Mouse (Mus musculus) limb, embryonic 13.5 days (tissue): ENCODE data around the gene Crat. TPM values are rescaled to one million over a fixed set of nuclear protein-coding genes. Genes with fewer than 3 reads are reported as not detected.

ENCODE experiments used
- ATAC-seq: fragments of 200-750 bp; cut with Nextera tagmentation; 2 replicates; pipeline ENCODE4 v1.8.0; 2017; ENCODE audit warnings: low read depth, moderate number of reproducible peaks, moderate TSS enrichment; ENCODE audit not compliant: low FRiP score
- H3K27ac ChIP-seq: fragments of 300-500 bp; sonication (generic); 2 replicates; pipeline ENCODE4 v1.5.1; 2015; ENCODE audit warnings: inconsistent platforms, mild to moderate bottlenecking, moderate library complexity
- H3K27me3 ChIP-seq: fragments of 300-500 bp; sonication (generic); 2 replicates; pipeline ENCODE4 v1.6.1; 2015; ENCODE audit warnings: mild to moderate bottlenecking, inconsistent platforms
- H3K36me3 ChIP-seq: fragments of 300-500 bp; sonication (generic); 2 replicates; pipeline ENCODE4 v1.6.1; 2015; ENCODE audit warnings: inconsistent platforms, mild to moderate bottlenecking, moderate library complexity
- H3K4me1 ChIP-seq: fragments of 300-500 bp; sonication (generic); 2 replicates; pipeline ENCODE4 v1.6.1; 2015; ENCODE audit warnings: inconsistent platforms
- H3K4me2 ChIP-seq: fragments of 300-500 bp; sonication (generic); replicated peaks from 2 replicates; pipeline ENCODE4 v1.6.1; 2015; ENCODE audit warnings: inconsistent platforms, mild to moderate bottlenecking, moderate library complexity
- H3K4me3 ChIP-seq: fragments of 300-500 bp; sonication (generic); 2 replicates; pipeline ENCODE4 v1.5.1; 2015; ENCODE audit warnings: moderate library complexity, mild to moderate bottlenecking, inconsistent platforms
- H3K9ac ChIP-seq: fragments of 300-500 bp; sonication (generic); 2 replicates; pipeline ENCODE4 v1.6.1; 2015; ENCODE audit warnings: mild to moderate bottlenecking, inconsistent platforms
- H3K9me3 ChIP-seq: fragments of 300-500 bp; sonication (generic); 2 replicates; pipeline ENCODE4 v1.6.1; 2016; ENCODE audit warnings: inconsistent platforms
- WGBS: fragments of 180-500 bp; shearing (Covaris S2); methylation state at CpG from one replicate; pipeline ENCODE4 v1.1.7; 2015; 5-methylcytosine and 5-hydroxymethylcytosine counted together
- polyA plus RNA-seq: library from polyadenylated mRNA; unstranded; fragments of >200 nt; fragmentation: Nextera tagmentation; extraction: Ambion mirVana; gene quantifications from 2 replicates; pipeline ENCODE4 v1.2.1, GENCODE M21; 2015

The Crat gene
- polyA plus RNA-seq, 1 experiment from 2014 or later, result 31.1 TPM

- H3K9ac ChIP-seq, result no peak overlapping the region
- H3K4me1 ChIP-seq, result peaks cover 35% of the 10 kb centered on the region
- no peak overlapping the region for H3K4me2 ChIP-seq
- H3K27ac ChIP-seq, result no peak overlapping the region
- no peak overlapping the region for H3K4me3 ChIP-seq
- WGBS, result 83% methylated on average over 7 of the region's 7 CpGs
- H3K27me3 ChIP-seq, result no peaks in the 10 kb centered on the region
- ATAC-seq, result no peak
- H3K36me3 ChIP-seq, result peaks cover 83% of the 10 kb centered on the region
- peaks cover 7% of the 10 kb centered on the region for H3K9me3 ChIP-seq
Measured at GRCm38 (mm10) chr2:30448371-30448770, 32.8 kb upstream of the Crat start.

DNA sequence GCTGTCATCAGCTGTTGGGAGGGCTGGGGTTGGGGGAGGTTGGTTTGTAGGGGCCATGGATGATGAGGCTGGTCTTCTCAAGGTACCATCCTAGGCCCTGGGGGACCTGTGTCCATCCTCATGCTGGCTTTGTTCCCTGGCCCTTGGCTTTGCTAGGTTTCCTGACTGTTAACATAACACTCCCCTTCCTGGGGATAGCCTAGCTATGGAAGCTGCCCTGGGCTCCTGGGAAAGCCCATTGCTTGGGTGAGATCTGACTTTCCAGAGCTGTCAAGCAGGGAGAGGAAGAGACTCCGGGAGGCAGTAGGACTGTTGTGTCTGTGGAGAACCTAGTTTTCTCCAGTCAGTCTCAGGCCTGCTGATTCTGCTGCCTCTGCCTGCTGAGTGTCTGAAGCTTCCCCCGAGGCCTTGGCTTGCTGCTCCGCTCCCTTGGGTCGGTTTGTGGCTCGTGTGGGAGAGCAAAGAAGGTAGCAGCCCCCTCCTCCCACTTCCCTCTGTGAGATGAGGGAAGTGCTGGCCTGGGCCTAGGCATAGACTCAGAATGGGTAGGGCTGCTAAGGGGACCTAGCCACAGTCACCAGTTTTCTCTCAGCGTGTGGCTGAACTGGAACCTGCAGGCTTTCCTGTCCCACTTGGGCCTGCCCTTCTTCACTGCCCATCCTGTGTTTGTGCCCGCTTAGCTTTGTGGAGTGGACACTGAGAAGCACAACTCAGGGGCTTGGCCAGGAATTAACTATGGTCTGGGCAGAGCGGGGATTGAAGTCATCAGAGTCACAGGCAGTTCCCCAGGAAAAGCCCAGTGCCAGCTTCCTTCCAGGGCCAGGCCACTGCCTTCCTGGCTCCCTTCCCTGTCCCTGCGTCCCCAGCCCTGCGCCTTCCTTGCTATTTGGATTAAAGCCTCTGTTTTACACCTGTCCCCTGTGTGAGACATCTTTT, 31.5 kb upstream of the Crat start:
- Histone ChIP-seq H3K9ac (no peak overlapping the region), H3K4me1 (peaks cover 47% of the 10 kb centered on the region), H3K27me3 (no peaks in the 10 kb centered on the region), H3K4me3 (no peak overlapping the region), H3K36me3 (peaks cover 80% of the 10 kb centered on the region), H3K27ac (0 out of 2 replicates have a peak overlapping the region, but pooled peaks have one; percentile 15), H3K9me3 (peaks cover 7% of the 10 kb centered on the region), H3K4me2 (no peak overlapping the region)
- 80% methylated on average over 10 of the region's 10 CpGs for WGBS
- ATAC-seq, result no peak

DNA sequence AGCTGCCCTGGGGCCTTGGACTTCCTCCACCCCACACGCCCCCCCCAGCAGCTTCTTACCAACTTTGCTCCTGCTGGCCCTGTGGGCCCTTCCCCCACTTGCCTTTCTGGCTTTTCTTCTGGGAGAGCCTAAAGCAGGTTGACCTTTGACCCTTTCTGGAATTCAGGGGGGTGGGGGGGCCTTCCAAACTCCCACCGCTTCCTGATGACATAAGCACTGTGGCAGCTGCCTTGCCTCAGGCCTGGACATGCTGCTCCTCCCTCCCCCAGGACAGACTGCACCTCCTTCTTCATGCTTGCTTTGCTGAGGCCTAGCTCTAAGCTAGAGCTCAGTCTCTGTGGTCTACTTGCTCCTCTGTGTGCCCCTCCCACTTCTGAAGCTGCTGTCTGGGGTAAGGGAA, 29.7 kb upstream of the Crat start:
- Histone ChIP-seq H3K27me3 (no peaks in the 10 kb centered on the region), H3K27ac (peak overlapping the region; percentile 72), H3K36me3 (peaks cover 71% of the 10 kb centered on the region), H3K4me3 (no peak overlapping the region), H3K9ac (peak overlapping the region; percentile 54), H3K4me2 (peak overlapping the region; percentile 4; the same call in 1 of the 2 replicates), H3K4me1 (peaks cover 61% of the 10 kb centered on the region), H3K9me3 (peaks cover 4% of the 10 kb centered on the region)
- 25% methylated on average over 2 of the region's 2 CpGs for WGBS
- ATAC-seq, result no peak

DNA sequence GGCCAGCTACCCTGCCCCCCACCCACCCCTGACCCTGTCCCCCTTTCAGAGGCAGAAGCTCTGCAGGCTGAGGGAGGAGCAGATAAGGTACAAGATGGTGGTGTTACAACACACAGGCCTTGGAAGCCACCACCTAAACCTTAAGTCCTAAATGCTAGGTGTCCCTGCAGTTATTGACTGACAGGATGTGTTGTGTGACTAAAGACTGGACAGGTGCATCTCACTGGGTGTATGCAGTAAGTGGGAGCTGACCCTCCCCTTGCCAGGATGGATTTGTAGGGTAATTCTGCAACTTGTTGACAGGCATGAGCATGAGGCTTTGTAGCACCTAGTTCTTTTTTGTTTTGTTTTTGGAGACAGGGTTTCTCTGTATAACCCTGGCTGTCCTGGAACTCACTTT, 28.8 kb upstream of the Crat start:
- no peak overlapping the region for H3K4me3 ChIP-seq
- peaks cover 70% of the 10 kb centered on the region for H3K36me3 ChIP-seq
- no peak overlapping the region for H3K4me2 ChIP-seq
- no peak overlapping the region for H3K9ac ChIP-seq
- peak overlapping the region; percentile 99; the same call in 1 of the 2 replicates for H3K27ac ChIP-seq
- H3K9me3 ChIP-seq, result no peaks in the 10 kb centered on the region; the same call in 1 of the 2 replicates
- H3K4me1 ChIP-seq, result peaks cover 69% of the 10 kb centered on the region
- H3K27me3 ChIP-seq, result no peaks in the 10 kb centered on the region
- ATAC-seq, result no peak

- Histone ChIP-seq H3K4me3 (no peak overlapping the region), H3K36me3 (peaks cover 70% of the 10 kb centered on the region), H3K9ac (0 out of 2 replicates have a peak overlapping the region, but pooled peaks have one; percentile 1), H3K27me3 (no peaks in the 10 kb centered on the region), H3K4me1 (peaks cover 74% of the 10 kb centered on the region), H3K27ac (peak overlapping the region; percentile 99), H3K9me3 (no peaks in the 10 kb centered on the region; the same call in 1 of the 2 replicates), H3K4me2 (no peak overlapping the region)
- ATAC-seq, result no peak
- 75% methylated on average over 5 of the region's 5 CpGs for WGBS
Measured at GRCm38 (mm10) chr2:30444006-30444405, 28.4 kb upstream of the Crat start.

DNA sequence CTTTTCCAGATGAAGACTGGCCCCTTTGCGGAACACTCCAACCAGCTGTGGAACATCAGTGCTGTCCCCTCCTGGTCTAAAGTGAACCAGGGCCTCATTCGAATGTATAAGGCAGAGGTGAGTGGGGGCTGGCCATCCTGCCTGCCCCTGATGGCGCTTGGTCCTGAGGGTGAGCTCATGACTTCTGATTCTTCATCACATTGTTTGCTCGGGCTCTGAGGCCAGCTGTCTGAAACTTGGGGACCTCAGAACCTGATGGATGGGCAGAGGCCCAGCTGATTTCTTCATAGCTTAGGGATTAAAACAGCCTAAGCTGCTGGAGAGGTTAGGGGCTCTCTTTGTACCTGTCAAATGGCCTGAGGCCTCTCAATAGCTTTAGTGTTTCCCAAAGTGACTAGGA, 27.7 kb upstream of the Crat start:
- H3K4me3 ChIP-seq, result no peak overlapping the region
- no peaks in the 10 kb centered on the region for H3K9me3 ChIP-seq
- H3K4me1 ChIP-seq, result peaks cover 74% of the 10 kb centered on the region
- ATAC-seq, result no peak
- H3K9ac ChIP-seq, result peak overlapping the region; percentile 65
- peak overlapping the region; percentile 99 for H3K27ac ChIP-seq
- WGBS, result 67% methylated on average over 4 of the region's 4 CpGs
- H3K27me3 ChIP-seq, result no peaks in the 10 kb centered on the region
- peak overlapping the region; percentile 61 for H3K4me2 ChIP-seq
- peaks cover 72% of the 10 kb centered on the region for H3K36me3 ChIP-seq

GRCm38 (mm10) chr2:30442498-30442890, 26.9 kb upstream of the Crat start:
- Histone ChIP-seq H3K4me2 (peak overlapping the region; percentile 61), H3K9me3 (no peaks in the 10 kb centered on the region), H3K27ac (peak overlapping the region; percentile 99), H3K4me1 (peaks cover 74% of the 10 kb centered on the region), H3K27me3 (no peaks in the 10 kb centered on the region), H3K9ac (peak overlapping the region; percentile 65), H3K4me3 (peak overlapping the region; percentile 32), H3K36me3 (peaks cover 72% of the 10 kb centered on the region)
- WGBS, result 39% methylated on average over 5 of the region's 5 CpGs
- ATAC-seq, result no peak

GRCm38 (mm10) chr2:30441518-30442497, 26.2 kb upstream of the Crat start:
- peak overlapping the region; percentile 32 for H3K4me3 ChIP-seq
- H3K27ac ChIP-seq, result peak overlapping the region; percentile 99
- no peaks in the 10 kb centered on the region for H3K27me3 ChIP-seq
- H3K36me3 ChIP-seq, result peaks cover 70% of the 10 kb centered on the region
- H3K9me3 ChIP-seq, result no peaks in the 10 kb centered on the region
- peaks cover 74% of the 10 kb centered on the region for H3K4me1 ChIP-seq
- ATAC-seq, result peak; percentile 79
- H3K4me2 ChIP-seq, result peak overlapping the region; percentile 61
- 1% methylated on average over 15 of the region's 15 CpGs for WGBS
- peak overlapping the region; percentile 65 for H3K9ac ChIP-seq

DNA sequence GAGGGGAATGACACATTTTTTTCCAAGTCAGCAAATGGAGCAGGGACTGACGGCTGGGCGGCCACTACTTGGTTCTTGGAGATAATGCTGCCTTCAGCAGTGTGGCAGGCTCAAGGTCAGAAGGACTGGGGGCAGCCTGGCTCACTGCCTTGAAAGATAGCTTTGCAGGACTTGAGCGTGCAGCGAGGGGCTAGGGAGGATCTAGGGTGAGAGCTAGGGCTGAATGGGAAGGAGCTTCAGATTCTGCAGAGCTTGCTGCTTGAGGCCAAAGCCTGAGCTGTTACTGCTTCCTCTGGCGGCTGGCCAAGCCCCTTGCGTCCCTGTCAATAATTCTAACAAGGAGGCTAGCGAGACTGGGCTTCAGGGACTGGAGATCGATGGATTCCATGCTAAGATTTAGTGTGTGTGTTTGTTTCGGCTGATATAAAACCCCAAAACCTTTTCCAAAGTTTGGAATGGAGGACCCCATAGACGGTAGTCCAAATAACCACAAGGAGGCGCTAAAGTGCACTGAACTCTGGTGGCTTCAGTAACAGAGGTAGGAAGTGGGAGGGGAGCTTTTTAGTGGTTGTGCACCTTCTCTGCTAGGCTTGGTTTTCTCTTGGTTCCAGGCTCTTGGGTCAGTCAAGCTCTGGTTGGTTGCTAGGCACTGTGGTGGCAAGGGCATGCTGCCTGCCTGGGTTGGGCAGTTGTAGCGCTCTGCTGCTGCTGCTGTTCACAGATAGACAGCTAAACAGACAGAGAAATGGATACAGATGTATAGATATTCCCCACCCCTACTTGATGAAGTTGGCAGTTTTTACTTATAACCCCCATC, 25.3 kb upstream of the Crat start:
- WGBS, result 10% methylated on average over 12 of the region's 12 CpGs
- Histone ChIP-seq H3K27me3 (no peaks in the 10 kb centered on the region), H3K27ac (peak overlapping the region; percentile 99), H3K9ac (peak overlapping the region; percentile 58), H3K4me2 (peak overlapping the region; percentile 61), H3K4me1 (peaks cover 67% of the 10 kb centered on the region), H3K36me3 (peaks cover 65% of the 10 kb centered on the region), H3K4me3 (peak overlapping the region; percentile 16), H3K9me3 (no peaks in the 10 kb centered on the region)
- peak; percentile 55 for ATAC-seq

DNA sequence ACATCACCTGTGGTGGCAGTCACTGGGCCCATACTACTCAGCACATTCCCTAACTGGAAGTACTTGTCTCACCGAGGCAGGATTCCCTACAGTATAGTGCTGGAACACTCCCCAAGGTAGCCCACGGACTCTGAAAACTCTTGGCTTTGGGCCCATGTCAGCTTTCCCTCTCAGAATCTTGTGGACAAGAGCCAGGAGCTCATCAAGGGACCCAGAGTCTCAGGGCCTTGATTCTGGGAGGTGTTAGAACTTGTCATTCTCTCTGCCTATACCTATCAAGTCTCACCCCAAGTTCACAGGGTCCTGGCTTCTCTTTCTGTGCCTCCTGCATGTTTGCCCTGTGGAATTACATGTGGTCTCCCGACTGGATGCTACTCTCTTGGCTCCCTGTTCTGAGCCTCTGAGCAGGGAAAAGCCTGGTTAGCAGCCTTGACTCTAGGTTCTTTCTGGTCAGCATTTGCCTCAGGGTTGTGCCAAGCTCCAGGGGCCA, 24.6 kb upstream of the Crat start:
- H3K36me3 ChIP-seq, result peaks cover 62% of the 10 kb centered on the region
- peak overlapping the region; percentile 99 for H3K27ac ChIP-seq
- no peak for ATAC-seq
- H3K9me3 ChIP-seq, result no peaks in the 10 kb centered on the region
- 41% methylated on average over 3 of the region's 3 CpGs for WGBS
- peak overlapping the region; percentile 48 for H3K9ac ChIP-seq
- H3K4me1 ChIP-seq, result peaks cover 60% of the 10 kb centered on the region
- H3K4me2 ChIP-seq, result peak overlapping the region; percentile 61
- H3K4me3 ChIP-seq, result no peak overlapping the region
- no peaks in the 10 kb centered on the region for H3K27me3 ChIP-seq

DNA sequence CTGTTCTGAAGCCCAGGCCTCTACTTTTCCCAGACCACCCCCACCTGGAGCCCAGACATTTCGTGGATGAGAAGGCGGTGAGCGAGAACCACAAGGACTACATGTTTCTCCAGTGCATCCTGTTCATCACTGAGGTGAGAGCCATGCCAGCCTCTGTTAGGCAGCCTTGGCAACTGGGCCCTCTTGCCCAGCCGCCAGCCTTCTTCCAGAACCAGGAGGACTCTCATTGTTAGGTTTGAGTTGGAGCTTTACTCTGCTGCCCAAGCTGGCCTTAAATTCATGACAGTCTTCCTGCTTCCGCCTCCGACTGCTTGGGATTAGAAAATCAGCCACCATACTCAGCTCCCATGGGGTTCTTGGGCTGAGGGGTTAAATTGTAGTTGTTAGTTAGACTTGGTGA, 24.0 kb upstream of the Crat start:
- Histone ChIP-seq H3K9ac (peak overlapping the region; percentile 48), H3K4me3 (no peak overlapping the region), H3K4me2 (no peak overlapping the region), H3K9me3 (no peaks in the 10 kb centered on the region), H3K4me1 (peaks cover 54% of the 10 kb centered on the region), H3K36me3 (peaks cover 61% of the 10 kb centered on the region), H3K27me3 (no peaks in the 10 kb centered on the region), H3K27ac (peak overlapping the region; percentile 99)
- ATAC-seq, result no peak
- WGBS, result 87% methylated on average over 6 of the region's 6 CpGs
